Mouse (Mus musculus) urinary bladder, adult 2 months (tissue): ENCODE results near the gene Adh7. TPM values are rescaled to one million over a fixed set of nuclear protein-coding genes. Genes with fewer than 3 reads are reported as not detected.

Experiments used
- DNase-seq: peaks from one replicate; pipeline ENCODE4 v3.0.0; 2022; ENCODE audit warnings: low spot score
- polyA plus RNA-seq: library from polyadenylated mRNA; depleted of rRNA; stranded (reverse); fragments of >200 nt; gene quantifications from 2 replicates; pipeline ENCODE4 v1.2.3, GENCODE M21; 2012; rRNA removed

Adh7 gene
- polyA plus RNA-seq: 19.4 and 28.9 TPM in 2 replicates

DNA sequence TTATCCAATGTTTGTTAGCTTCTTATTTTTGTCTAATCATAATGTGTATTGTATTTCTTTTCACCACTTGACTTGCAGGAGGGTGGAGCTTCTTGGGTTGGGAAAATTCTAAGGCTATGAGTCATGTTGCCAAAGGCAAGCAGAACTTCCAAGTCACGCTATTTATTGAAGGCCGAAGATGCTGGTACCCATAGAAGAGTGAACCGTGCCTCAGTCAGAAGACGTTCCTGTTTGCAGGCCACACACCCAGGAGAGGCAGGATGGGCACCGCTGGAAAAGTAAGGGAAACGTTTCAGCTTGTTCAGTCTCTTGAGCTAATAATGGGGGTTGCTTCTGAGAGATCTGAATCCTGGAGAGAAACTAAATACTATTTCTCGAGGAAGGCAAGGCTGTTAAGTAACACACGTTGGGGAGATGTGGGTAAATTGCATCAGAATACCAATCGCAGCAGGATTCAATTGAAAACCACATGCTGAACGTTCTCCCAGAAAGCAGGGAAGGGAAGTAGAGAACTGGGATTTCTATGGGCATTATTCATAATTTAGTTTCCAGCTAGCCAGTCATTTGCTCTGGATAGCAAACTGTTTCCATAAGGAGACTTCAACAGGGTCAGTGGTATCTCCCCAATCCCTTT, at the start of gene Adh7:
Gene Adh7, plus strand, starts transcription at position 130 of the 634 bp plus-strand sequence.
- no peak for DNase-seq

DNA sequence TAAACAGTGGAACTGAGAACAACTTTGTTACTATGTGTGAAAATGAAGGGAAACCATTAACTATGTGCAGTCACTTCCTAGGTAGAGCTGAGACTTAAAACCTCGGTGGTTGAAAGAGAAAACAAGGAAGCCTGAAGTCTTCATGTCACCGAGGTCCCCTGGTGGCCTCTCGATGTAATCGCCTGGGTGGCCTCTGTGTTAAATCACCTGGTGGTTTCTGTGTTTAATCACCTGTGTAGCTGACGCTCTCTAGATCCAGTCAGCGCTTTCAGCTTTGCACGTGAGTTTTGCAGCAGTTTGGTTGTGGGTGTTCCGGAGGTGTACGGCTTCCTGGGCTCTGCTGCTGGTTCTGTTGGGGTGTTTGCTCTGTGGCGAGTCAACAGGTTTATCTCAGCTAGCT, 44.3 kb upstream of the Adh7 start:
- DNase-seq: no peak

DNA sequence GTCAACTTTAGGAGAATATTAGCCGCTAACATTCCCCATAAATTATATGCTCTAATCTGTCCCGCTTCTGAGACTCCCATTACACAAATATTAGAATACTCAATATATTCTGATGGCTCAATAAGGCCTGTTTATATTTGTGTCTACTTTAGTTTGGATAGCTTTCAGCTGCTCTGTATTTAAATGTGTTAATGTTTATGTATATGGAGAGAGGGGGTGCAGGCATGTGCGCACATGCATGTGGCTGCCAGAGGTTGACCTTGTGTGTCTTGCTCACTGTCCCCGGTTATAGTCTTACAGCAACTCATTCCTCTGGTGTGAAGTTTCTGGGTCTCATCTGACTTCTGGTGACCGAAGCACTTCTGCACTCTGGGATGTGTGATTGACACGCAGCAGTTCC, 42.0 kb upstream of the Adh7 start:
- DNase-seq: no peak

DNA sequence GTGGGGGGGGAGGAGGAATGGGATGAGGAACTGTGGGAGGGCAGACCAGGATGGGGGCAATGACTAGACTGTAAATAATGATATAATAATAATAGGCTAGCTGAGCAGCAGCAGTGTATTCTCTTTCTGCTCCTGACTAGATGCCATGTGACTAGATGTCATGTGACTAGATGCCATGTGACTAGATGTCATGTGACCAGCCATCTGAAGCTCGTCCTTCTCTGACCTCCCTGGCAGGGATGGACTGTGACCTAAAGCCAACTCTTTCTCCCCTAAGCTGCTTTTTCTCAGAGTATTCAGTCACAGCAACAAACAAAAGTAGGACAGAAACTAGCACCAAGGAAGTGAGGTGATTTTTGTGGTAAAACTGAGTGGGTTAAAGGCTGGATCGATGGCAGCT, 35.5 kb upstream of the Adh7 start:
- DNase-seq: no peak

DNA sequence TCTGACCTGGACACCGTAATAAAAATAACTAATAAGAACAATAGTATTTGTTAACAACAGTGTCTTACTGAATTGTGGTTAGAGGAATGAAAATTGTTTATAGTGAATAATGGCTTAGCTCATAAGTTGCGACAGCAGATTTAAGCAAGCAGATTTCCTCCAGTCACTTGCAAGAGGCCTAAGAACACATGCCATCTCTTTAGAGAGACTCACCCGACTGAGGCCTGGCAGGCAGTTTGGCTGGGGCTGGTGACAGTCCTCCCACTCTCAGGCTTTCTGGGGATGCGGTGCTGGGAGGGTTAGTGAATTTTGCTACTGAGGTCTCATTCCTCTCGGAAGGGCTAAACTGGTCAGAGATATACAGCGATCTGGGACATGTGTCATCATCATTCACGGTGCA, 34.2 kb upstream of the Adh7 start:
- DNase-seq: no peak

DNA sequence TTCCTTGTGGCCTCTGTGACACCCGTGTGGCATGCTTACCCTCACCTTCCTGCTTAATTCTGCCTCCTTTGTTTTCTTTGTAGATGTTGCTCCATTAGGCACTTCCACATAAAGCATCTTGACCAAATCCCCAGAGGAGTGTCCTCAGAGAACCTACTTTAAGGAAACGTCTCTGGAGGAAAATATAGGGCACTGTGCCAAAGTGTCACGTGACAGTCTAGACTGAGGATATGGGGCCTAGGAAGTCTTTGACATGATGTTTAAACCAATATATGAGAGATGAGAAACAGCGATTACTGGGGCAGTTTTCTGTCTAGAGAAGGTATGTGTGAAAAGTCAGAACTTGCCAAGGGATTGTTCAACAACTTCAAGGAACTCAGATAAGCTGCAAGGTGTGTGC, 32.3 kb upstream of the Adh7 start:
- DNase-seq: no peak

DNA sequence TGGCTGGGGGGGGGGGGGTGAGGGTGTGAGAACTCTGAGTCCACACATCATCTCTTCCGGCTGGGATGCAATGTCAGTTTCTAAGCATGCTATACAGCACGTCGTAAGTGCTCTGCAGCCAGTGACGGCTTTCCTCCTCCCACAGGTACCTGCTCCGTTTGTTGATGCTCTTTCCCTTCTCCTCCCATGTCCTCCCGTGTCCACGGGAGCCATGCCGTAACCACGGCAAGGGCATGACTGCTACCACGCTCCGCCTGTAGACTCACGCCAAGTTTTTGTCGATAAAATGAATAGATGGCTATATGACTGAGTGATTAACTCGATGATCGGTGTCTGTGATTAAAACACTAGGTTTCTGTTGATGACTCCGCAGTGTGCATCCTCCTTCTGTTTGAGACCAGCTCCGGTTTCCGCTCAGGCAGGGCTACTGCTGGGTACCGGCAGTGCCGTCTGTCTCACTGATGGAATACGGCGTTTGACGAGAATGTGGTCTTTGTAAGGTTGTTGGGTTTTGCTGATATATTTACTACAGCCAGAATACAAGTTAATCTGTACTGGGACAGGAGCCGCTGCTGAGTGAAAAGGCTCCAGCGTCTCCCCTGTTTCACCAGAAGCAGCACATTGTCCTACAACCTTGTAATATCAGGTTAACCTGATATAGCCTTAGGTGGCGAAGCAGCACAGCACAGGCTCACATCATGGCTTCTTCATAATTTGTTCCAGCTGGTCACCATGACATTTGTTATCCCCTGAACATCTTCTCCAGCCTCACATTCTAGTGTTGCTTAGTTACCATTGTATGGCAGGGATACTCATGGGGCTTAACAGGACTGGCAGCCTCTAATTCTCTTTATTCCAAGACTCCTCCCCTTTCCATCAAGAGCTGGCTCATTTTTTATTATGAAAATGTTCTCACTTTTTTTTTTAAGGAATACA, 31.3 kb upstream of the Adh7 start:
- DNase-seq: no peak

DNA sequence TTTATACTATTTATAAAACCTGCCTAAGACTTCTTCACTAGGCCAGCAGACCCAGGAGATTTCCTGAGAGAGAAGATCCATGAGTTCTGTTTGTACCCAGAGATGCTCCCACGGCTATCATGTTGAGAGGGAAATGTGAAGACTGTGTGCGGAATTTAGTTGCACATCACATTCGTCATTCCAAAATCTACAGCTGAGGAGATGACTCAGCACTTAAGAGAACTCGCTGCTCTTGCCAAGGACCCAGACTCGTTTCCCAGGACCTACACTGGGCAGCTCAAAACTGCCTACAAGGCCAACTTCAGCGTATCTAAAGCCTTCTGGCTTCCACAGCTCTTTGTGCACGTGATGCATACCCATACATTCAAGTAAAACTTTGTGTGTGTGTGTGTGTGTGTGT, 25.3 kb upstream of the Adh7 start:
- no peak for DNase-seq

DNA sequence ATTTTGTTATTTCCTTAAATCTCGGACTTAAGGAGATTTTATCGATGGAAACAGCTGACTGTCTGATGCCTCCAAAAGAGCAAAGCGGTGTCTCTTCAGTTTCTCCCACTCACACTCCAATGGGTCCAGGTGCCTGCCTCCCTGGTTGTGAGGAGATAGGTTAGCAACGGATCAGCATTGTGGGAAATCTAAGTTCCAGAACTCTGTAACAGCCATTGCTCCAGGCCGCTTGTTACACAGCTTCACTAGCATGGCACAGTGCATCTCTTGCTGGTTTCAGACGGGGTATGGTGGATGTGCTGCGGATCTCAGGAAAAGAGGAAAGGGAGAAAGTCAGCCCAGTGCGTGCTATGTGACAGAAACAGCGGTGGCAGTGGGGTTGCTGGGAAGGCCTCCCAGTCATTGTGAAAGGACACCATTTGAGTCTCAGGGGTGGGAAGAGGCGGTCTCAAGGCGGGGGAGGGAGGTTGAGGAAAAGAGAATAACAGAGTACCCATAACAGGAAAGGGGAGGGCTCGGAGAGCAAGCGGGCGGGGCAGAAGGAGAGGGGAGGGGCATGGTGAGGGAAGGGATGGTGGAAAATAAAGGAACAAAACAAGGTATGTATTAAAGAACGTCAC, 23.8 kb upstream of the Adh7 start, which contains the start of gene 4930579F01Rik:
Gene 4930579F01Rik, minus strand, starts transcription at position 143 of the 620 bp plus-strand sequence.
- no peak for DNase-seq

DNA sequence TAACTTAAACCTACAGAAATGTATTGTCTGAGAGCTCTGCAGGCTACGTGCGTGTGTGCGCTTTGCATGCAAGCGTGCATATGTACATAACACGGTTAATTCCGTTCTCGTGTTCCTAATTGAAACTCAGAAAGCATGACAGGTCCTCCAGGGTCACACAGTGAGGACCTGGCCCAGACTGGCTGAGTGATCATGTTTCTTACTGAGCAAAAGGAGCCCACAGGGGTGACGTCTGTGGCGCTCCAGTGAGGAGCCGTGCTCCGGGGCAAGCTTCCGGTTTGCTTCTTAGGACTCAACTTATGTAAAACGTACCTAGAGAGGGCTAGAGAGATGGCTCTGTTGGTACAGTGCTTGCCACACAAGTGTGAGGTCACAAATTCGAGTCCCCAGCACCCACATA, 20.5 kb upstream of the Adh7 start:
- no peak for DNase-seq

DNA sequence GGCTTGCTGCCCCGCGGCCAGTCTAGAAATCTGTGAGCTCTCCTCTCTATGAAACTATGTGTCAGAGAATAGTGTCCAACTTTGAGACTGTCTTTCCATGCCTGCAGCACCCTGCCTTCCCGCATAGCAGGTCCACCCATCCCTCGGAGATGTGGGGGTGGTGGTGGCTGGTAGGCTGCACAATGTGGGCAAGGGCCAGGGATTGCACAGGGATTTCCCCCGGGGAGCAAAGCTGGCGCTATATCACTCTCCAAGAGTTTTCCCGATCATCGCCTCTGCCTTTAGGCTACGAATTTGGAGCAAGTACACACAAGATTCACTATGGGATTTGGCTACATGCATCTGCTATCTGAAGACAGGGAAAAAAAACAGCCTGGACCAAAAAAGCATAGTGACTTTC, 20.0 kb upstream of the Adh7 start:
- DNase-seq: no peak

DNA sequence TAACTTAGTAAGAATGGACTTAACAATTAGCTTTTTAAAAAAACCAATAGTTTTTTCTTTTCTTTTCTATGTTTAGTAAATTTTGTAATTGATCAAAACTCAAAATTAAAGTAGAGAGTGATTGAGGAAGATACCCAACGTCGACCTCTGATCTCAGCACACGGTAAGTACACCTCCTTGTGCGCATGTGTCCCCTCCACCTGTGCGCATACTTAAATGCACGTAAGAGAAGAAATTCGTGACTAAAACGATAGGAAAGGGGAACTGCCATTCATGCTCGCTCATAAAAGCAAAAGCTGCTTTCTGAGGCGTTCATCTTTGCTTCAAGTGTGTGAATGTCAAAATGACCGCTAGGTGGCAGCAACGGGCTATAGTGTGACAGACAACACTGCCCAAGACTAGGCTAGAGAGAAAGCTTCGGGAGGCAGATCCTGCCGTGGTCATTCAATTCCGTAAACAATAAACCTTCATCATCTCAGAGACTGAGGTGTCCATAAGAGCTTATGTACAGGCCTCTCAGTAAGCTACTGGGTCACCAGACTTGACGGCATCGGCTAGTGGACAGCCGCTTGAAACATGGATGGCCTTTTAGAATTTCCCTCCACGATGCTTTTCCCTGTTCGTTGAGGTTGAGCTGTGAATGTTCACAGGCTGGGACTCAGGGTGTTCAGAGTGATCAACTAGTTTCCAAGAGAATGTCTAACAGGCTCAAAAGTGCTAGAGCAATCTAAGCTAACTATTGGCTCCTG, 19.4 kb upstream of the Adh7 start:
- peak; percentile 65 for DNase-seq

DNA sequence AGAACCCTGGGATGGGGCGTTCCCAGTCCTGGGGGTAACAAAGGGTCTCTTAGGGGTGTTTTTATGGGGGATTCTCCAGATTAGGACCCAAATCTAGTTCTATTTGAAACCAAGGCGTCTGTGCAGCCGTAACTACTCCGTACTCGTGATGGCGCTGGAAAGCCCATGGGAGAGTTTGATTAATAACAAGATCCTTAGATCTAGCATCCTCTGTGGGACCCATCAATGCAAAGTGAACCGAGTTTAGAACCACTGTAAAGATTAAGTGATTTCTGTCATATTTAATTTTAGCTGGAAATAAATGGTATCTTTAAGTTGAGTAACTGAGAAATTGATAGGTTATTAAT, 18.9 kb upstream of the Adh7 start:
- DNase-seq: no peak

DNA sequence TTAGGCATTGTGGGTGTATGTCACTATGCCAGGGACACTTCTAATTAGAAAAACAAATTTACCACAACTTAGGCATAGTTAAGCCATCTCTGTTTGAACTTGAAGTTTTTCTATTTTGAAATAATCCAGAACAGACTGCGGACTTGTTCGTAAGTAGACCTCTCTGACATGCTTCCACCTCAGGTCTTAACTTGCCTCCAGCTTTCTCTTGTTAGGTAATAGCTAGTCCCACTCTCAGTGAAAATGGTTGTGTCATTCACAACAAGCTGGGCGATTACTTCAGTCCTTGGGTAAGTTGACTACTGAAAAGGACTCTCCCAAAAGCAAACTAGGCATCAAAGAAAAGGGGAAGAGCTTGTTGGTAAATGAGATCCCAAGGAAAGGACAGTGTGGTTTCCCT, 8.7 kb upstream of the Adh7 start:
- DNase-seq: no peak

DNA sequence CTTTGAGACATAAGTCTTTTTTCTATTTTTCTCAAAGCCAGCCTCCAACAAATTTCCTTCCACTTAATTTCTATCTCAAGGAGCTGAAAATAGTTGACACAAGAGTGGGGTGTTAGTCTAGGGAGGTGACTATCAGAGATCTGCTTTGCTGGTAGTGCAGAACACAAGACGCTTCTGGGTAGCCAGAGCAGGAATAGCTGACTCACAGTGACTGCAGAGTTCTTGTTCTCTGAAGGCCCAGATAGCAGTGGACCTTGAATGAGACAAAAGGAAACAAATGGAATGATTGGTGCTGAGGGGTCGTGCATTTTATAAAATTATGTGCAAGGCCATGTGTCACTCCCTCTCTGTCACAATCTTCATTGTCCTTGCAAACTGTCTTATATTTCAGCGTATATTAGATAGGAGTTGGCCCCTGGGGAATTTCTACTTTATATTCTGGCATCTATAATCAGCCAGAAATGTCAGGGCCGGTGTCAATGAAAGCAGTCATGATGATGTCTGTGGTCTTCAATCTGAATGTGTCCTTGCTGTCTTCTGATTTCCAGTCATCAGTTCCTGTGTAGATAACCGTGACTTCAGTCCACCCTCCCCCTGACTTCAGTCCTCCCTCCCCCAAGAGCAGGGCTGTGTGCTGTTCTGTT, 7.0 kb upstream of the Adh7 start:
- DNase-seq: no peak

DNA sequence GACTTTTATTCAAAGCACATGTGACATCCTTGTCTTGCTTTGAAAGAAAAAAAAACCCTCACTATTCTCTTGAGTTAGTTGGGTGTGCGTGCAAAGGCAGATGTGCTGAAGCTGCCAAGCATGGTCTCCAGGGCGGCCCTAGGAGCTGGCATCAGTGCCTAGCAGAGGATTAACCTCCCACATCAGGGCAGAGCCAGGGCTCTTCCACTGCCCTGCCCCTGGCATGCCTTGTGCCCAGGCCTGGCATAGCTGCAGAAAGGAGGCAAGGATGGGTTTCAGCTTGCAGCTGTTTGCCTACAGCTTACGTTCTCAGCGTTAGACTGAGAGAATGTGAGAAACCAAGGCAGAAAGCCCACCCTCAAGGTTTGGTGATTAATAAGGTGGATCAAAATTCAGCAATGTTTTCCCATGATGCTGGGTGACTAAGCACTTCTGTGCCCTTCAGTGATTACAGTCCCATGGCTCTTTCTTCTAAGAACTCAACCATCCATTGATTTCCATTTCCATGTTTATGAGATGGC, 5.1 kb upstream of the Adh7 start:
- no peak for DNase-seq

DNA sequence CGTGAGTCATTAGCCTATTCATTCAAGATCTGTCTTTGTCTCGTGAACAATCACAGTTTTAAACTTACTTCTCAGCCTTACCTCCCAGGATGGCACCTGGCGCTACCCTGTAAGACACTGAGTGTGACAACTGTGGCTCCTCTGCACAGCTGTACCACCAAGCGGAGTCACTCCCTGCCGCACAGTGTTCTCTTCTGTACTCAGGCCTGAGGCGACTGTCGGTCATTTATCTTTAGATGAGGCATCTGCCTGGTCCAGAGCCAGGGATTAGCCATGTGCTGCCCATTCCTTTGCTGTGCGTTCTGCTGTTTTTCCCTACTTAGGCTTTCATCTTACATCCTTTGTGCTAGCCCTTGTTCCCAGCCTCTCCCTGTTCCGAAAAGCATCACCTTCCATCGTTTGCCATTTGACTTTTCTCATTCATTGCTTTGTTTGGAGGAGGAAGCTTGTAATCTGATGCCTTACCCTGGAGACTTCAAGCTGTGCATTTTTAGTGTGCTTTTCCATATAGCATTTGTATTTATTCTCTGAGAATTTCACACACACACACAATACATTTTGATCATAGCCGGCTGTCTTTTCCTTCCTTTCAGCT, 2.1 kb upstream of the Adh7 start:
- DNase-seq: no peak

DNA sequence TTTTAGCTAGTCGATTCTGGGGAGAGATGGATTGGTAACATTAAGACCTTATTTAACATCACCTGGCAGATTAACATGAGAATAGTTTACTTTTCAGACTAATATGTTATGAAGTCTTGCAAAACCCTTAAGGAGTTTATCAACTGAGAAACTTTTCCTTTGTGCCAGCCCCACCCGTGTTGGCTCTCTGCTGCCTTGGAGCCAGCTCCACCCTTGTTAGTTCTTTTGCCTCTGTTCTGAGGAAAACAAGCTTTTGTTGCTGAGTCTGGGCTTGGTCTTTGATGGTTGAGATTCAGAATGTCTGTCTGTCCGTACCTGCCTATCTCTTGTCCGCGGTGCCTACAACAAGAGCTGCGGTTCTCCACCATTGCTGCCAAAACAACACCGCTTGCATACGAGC, 1.5 kb upstream of the Adh7 start:
- no peak for DNase-seq

DNA sequence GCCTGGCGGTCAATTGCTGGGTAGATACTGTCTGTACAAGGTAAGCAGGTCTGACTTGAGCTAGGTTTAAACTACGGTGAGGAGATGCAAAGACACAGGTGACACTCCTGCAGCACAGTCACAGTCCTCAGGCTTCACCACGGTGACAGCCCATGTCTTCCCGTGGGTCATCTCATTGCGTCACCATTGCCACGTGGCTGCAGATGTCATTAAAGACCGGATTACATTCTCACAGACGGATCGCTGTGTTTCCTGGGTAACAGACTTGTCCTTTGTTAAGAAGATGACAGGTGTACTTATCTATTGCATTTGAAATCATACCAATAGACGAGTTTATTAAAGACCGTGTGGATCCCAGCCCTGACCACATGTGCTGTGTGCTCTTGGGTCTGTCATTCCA, 3.6 kb downstream of the Adh7 start:
- no peak for DNase-seq

DNA sequence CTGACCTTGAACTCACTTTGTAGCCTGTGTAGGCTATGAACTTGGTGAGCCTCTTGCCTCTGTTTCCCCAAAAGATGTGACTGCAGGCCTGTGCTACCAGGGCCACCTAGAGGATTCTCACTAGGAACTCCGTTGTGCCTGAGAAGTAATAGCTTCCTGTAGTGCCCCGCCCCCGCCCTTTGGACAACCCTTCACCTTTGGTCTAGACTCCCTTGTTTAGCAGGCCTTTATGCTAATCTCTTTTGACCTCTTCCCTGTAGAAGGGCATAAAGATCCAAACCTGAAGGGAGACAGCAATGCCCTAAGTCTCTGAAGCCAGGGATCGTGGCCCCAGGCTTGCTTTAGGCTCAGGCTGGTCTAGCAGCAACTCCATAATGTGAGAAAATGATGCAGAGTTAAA, 5.0 kb downstream of the Adh7 start:
- DNase-seq: no peak

DNA sequence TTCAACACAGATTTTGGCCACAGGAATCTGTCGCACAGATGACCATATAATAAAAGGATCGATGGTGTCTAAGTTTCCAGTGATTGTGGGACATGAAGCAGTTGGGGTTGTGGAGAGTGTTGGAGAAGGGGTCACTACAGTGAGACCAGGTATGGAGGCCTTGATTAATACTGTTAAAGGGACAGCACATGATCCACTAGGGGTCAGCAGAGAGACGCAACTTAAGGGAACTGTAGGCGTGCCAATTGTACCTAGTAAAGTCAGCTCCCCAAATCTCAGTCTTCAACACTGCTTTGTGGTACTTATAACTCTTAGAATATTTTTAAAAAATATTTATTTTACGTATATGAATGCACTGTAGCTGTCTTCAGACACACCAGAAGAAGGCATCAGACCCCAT, 5.4 kb downstream of the Adh7 start:
- no peak for DNase-seq
